Mouse (Mus musculus): ENCODE results near the gene Gm28036.

Gene Gm28036

DNA sequence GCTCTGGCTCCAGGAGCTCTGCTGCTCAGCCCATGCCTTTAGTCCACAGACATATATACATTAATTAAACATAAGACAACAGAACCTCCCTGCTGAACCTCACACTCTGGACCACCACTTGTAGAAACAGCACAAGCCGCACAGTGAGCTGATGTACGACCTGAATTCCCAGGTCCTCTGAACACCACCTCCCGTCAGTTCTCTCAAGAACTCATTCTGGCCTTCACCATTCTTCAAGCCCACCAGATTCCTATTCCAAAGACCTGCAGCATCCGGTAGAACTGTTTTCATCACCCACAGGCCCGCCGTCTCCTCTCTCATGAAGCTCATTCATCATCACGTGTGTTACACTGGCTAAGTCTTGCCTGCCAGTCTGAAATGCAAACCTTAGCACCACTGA, 46.5 kb downstream of the Gm28036 start:
- DNase-seq: no peak

- DNase-seq: no peak
These were observed 47.2 kb downstream of the Gm28036 start for GRCm38 (mm10) chr2:156079674-156080073.

DNA sequence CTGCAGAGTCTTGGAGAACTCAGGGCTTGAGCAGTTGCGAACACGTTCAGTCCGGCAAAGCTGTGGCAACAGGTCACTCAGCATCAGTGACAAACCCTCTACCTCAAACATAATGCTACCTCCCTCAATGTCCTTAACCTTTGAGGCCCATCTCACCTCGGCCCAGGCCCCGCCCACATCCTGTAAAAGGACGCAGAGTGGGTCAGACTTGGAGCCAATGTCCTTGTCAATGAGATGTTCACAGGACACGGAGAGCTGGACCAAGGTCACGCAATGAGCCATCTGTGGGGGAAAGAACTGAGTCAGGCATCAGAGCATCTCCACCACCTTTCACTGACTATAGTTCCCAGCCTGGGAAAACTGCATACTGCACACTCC, 47.7 kb downstream of the Gm28036 start:
- no peak for DNase-seq

- DNase-seq: no peak
These were observed 48.3 kb downstream of the Gm28036 start for GRCm38 (mm10) chr2:156078421-156079182.

DNA sequence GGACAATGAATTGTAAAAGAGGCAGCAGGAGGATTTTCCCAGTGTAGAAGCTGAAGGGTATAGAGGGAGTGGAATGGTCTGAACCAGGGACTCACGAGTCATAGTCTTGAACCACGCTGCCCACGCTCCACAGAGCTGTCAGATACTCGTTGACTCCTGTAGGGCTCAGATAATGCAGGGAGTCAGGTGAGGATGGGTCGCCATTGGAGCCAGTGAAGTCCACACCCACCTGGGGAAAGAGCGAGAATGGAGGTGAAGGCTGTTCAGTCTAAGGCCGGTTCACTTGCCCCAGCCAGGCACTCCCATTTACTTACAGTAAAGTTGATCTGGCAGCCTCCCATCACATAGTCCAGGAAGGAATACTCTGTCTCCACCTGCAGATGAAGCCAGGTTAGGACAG, 49.4 kb downstream of the Gm28036 start:
- DNase-seq: no peak

DNA sequence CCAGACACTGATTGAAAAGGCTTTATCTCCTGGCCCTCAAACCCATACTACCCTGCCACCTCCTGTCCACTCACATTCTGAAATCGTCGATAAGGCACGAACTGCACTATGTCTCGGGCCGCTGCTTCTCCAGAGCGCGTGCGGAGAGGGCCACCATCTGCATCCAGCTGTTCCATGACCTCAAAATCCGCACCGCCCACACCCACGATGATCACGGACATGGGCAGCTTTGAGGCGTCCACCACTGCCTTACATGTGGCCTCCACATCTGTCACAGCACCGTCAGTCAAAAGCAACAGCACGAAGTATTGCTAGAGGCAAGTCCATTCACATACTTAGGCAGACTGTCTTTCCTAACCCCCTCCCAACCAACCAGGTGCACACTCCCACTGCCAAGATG, 53.2 kb downstream of the Gm28036 start:
- no peak for DNase-seq

- DNase-seq: no peak
These were observed 55.7 kb downstream of the Gm28036 start for GRCm38 (mm10) chr2:156071236-156071635.

- DNase-seq: peak; percentile 25
These were observed 59.0 kb downstream of the Gm28036 start for GRCm38 (mm10) chr2:156067916-156068315.

DNA sequence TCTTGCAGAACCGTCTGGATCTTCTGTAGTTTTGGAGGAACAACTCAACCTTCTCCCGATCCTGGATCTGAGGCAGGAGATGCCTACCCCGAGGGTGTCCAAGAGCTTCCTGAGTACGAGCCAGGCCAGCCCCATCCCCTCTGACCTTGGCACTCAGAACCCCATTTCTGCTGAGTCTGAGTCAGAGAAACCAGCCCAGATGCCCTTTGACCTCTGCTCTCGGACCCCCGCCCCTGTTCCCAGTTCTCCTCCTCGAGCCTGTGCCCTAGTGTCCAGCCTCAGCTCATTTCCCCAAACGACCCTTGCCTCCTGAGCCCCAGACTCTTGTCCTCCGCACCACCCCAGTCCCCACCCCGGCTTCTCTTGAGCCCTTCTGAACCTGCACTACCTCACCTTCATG, 60.8 kb downstream of the Gm28036 start:
- DNase-seq: no peak

- peak; percentile 81 for DNase-seq
These were observed 61.5 kb downstream of the Gm28036 start, which contains the start of gene Spag4 for GRCm38 (mm10) chr2:156065099-156066041. Gene Spag4 (plus strand): TSS chr2:156065175.

DNA sequence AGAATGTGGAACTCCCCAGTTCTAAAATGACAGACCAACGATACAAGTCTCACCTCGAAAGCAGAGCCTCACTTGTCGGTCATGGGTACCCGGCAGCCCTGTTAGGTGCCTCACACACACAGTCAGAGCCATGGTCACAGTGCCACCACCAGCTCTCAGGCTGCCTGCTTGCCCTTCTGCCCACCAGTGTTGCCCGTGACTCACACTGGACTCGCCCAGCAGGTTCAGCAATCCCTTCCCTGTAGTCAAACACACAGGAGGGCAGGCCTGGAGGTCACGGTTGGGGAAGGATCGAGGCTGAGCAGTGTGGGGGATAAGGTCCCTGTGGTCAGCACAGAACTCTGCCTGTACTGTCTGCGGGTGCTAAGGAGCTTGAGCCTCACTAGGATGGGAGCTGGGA, 74.1 kb downstream of the Gm28036 start, which contains the start of gene Fer1l4:
Fer1l4 (minus strand) TSS at position 132 of the 400 bp plus-strand sequence.
- no peak for DNase-seq

GRCm38 (mm10) chr2:156047929-156048328, 79.0 kb downstream of the Gm28036 start:
- DNase-seq: peak; percentile 22

- no peak for DNase-seq
These were observed 84.0 kb downstream of the Gm28036 start for GRCm38 (mm10) chr2:156042903-156043302.

- DNase-seq: no peak
These were observed 87.5 kb downstream of the Gm28036 start for GRCm38 (mm10) chr2:156039390-156039789.

- no peak for DNase-seq
These were observed 101.4 kb downstream of the Gm28036 start for GRCm38 (mm10) chr2:156025482-156025881.
